Mouse (Mus musculus): ENCODE measurements around the gene Zkscan6.

GRCm38 (mm10) chr11:65777810-65778209 lies 29.2 kb upstream of the Zkscan6 start:
- TF ChIP-seq CTCF (IDR thresholded peaks at IDR 0.05; ENCODE audit: low read depth) (no peak), EP300 (optimal IDR thresholded peaks at IDR 0.05) (no peak)
